Mouse (Mus musculus): Measurements from ENCODE around the gene Hlcs. TPM values are rescaled to one million over a fixed set of nuclear protein-coding genes. Genes with fewer than 3 reads are reported as not detected.

Gene Hlcs
- polyA plus RNA-seq, 3 experiments from 2014 or later, result 4.3 to 9.7 (median 9.1) TPM

DNA sequence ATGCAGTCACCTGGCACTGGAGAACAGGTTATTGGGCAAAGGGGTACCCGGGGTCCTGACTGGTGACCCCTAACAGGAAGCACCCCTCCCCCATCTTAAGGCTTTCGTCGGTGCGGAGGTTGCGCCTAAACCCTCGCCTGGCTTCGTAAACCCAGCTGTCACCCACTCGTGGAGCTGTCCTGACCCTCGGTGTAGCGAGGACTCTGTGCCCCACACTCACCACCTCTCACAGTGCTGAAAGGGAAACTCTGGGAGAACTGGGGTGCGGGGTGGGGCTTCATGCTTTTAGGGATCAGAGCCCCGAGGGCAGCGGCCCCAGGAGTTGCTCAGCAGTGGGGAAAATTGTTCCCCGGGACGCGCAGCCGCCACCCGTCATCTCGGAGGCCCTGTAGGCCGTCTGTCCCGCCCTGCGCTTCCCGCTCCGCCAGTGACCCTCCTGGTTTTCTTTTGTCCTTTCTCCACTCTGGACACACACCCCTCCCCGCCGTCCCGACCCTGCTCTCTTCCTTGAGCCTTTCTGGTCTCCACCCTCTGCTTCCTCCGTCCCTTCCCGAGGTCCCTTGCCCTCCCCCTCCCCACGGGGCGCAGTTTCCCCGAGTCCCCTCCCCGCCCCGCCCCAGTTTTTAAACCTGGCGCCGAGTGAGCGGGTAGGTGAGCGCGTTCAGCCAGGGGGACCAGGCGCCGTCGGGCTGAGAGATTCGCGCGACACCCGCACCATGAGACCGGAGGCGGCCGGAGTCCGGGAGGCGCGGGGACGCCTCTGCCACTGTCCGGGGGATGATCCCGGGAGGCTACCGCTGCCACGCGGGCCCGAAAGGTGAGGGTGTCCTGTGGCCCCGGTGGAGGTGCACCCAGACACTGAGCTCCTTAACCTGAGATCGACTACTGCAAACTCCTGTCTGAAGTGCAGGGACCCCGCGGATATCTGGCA lies 14.7 kb upstream of the Hlcs start, which contains the start of gene Ripply3:
TSS of gene Ripply3 (plus strand) at position 640 of the 931 bp plus-strand sequence.
- ATAC-seq, result peak; percentile 29

DNA sequence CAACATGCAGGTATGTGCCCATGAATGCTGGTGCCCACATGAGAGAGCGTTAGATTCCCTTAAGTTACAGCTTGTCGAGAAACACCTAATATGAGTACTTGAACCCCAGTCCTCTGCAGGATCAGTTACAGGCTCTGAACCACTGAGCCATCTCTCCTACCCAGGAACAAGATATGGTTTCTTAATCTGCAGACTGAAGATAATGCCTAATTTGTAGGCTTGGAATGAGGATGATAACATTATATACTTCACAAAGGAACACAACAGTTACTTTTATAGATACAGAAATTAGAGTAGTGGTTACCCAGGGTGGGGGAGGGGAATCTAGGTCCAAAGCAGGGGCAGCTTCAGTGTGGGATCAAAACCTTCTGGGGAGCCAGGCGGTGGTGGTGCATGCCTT lies 12.6 kb upstream of the Hlcs start:
- no peak for ATAC-seq

DNA sequence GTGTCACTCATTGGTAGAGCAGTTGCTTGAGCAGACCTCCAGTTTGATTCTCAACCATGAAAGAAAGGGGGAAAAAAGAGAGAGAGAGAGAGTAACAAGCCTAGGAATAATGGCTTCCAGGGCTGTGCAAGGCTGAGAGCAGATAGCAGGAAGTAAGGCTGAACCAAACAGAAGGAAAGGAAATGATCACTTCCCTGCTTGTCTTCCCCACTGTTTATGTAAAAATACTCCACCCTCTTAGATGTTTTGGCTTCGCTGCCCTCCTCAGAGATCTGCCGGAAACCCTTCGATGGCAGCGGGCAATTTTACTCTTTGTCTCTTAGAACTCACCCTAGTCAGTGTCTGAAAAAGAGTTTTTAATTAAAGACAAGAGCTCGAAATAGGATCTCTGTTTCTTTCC lies 10.3 kb upstream of the Hlcs start:
- no peak for ATAC-seq

DNA sequence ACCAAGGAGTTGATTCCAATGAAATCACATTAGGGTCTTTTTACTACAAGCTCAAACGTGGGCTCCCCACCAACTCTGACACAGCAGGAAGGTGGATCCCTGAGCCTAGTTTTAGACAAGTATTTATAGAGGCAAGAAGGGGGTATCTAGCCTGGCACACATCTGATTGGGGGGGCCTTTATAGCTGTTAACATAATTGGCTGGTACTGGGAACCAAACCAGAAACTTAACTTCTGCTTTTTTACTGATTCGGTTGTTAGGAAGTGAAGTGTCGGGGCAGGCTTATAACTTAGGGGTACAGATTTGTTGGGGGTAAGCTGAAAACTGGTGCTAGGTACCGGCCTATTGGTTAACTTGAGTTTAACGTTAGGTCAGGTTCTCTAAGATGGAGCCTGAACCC lies 6.9 kb upstream of the Hlcs start:
- ATAC-seq, result no peak

DNA sequence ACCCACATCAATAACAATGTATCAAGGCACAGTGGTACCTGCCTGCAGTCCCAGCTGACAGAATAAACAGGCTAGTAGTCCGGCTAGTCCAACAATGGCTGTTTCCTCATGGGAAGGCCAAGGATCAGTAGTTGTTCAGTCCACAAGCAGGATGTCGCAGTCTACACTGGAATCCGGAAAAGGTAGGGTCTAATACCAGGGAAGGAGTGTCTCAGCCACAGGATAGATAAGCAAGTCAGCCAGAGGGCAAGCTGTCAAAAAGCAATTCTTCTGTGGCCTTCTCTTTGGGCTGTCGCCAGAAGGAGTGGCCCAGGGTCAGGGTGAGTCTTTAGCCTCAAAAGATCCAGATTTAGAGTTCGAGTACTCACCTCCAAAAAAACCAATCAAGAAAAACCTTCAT lies 4.4 kb upstream of the Hlcs start:
- ATAC-seq, result no peak

DNA sequence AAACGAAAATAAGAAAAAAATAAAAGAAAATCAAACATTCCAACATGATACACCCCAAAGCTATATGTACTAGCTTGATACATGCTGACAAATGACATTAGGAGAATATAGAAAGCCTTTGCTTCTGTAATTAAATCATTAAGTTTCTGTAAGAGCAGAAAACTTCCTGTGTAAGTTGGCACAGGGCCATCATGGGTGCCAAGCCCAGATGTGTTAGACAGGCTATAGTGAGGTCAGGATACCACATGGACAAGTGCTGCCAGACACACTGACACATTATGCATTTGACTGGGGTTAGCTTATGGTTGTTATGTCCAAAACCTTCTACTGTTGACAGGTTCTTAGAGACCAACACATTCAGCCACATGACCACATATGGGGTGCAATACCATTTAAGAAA lies 1.8 kb upstream of the Hlcs start:
- ATAC-seq, result no peak

DNA sequence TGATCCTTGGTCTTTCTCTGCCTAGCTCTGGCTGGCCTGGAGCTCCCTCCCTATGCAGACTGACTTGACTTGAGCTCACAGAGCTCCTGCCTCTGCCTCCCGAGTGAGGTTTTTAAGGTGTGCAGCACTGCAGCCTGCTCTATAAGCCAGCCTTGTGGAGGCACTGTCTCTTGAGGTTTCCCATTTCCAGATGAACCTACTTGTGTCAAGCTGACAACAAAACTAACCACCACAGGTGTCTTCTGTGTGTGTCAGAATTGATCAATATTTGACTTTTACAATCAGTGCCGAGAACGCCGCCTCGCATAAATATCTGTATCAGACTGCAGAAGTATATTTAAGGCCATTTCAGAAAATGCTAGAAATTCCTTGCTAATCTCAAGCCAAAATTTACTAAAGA lies 1.3 kb upstream of the Hlcs start:
- no peak for ATAC-seq

DNA sequence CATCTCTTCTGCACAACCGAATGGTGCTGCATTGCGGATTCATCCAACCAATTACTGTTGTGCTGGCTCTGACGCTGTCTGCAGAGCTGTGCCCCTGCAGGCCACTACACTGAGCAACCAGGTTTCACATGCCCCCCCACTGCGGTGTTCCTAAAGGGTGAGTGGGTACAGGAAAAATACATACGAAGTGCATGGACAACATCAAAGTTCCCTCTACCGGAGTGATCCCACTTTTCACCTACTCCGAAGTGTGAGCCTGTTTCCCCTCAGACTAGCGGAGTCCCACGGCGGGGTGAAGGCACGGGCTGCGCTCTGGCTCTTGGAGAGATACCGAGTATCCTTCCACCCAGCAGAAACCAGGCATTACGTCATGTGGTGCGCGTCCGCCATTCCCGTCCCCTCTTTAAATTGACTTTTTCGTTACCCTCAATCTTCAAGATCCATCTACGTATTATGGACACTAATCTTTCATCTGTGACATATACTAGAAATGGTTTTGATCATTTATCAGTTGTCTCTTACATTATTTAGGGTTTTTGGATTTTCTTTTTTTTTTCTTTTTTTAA lies 625 bp downstream of the Hlcs start:
- peak; percentile 81 for ATAC-seq

DNA sequence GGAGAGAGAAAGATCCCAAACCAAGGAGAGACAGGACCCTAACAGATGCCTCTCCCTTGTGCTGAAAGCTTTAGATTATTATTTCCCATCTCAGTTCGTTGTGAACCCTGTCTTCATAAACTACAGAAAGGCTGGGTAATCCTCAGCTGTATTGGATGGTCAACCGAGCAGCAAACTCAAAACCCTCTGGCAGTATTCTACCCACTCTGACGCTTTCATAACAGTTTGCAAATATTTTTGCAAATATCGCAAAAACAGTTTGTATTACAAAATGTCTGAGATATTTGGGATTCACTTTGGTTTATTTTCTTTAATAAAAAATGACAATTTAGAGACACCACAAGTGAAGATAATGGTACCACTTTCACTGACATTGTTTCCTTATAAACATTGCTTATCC lies 1.4 kb downstream of the Hlcs start:
- no peak for ATAC-seq

DNA sequence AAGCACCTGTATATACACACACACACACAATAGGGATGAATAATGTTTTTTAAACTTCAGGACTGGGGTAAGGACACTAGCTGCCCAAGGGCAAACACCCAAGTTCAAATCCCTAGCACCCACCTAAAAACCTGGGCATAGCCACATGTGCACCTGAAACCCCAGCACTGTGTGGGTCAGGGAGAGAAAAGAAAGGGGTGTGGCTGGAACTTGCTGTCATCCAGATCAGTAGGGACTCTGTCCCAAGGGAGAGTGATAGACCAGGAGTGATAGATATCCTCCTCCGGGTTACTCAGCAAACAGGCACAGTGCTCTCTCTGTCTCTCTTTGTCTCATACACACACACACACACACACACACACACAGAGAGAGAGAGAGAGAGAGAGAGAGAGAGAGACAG lies 2.0 kb downstream of the Hlcs start:
- ATAC-seq, result no peak

DNA sequence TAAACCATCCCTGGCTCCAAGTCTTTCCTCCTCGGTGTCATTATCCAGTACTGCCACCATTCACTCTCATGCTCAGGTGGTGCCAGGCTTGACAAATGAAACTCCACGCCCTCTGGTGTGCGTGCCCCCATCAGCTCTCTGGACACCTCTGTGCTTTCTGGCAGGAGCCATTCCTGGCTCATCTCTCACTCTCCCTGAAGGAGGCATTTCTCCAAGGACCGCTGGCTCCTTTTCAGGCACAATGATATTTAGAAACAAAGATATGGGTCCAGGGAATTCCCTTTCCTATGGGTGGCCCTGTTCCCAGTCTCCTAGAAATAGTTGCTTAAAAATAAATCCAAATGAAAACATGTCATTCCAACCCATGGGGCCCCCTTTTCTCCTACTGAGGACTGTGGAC lies 4.3 kb downstream of the Hlcs start:
- ATAC-seq, result no peak

DNA sequence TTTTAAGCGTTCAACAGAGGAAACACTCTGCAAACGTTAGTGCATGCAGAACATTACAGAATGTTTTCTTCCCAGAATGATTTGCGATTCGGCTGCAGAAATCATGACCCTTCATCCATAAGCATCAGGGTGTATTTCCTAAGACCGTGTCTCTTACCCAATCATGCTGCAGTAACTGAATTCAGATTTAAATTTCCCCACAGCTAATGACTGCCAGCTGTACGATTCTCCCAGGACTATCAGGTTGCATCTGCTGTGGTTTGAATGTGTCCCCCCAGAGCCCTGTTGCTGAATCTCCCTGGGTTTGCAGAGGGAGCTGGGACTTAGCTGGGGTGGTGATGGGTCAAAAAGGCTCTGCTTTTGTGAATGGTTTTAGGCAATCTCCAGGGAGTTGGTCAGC lies 5.4 kb downstream of the Hlcs start:
- ATAC-seq, result no peak

DNA sequence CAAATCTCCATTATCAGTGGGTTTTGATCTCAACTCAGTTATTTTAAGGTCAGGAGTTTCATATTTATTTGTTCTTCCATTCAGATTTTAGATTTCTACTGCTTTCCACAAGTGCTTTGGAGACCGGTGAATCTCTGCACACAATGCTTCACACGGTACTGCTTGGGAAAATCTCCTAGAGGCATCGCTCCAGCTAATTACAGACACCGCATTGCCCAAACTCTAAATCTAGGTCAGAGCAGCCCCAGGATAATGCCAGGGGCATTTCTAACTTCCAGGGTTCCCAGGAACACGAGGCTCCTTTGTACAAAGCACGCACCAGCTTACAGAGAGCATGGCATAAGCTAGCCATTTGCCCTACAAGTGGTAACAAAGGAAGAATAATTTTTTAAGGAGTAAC lies 5.8 kb downstream of the Hlcs start:
- ATAC-seq, result no peak

DNA sequence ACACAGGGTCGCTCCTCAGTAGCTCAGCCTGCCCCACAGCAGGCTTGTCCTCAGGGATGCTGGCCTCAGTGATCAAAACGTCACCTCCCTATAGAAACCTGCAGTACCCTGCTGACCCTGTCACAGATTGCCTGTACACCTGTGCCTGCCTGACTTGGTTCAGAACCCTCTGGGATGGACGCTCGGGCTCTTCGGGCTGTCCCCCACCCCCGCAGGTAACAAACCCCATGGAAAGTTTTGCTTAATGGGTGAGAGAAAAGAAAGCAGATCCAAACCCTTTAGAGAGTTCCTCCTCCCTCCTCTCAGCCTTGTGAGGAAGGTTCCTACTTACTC lies 10.2 kb downstream of the Hlcs start:
- ATAC-seq, result no peak

DNA sequence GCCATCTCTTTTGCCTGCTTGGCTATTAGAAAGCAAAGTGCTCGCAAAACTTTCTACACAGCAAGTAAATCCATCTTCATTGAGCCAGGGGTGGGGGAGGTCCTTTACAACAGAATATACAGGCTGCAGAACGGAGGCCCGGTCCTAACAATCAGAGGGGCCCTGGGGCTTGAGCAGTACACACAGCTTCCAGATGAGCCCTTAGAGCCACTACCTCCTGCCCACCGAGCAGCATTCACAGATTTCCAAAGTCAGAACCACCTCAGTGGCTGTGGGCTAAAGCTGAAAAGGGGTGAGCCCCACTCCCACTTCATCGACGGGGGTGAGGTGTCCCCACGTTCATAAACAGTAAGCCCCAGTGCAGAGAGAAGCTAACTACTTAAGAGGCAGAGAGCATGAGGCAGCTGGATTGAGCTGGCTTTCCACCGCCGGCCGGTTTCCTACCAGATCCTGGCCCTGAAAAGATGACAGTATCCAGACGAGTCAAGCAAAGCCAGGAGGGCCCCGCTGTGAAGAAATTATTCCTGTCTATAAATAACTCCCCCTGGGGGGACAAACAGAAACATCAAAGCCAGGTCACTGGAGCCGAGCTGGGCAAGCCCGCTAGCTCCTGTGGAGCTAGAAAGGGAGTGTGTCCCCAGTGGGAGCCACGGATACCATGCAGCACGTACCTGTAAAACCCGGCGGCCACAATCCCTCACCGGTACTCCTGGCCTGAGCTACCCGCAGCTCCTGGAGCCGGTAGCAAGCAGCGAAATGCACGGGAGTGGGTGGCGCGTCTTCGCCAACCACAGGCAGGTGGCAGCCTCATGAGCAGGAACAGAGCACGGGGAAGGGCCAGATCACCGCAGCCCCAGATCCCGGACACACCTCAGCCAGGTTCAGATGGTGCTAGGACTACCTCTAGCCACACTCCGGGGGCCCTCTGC lies 10.8 kb downstream of the Hlcs start:
- ATAC-seq, result peak; percentile 86

DNA sequence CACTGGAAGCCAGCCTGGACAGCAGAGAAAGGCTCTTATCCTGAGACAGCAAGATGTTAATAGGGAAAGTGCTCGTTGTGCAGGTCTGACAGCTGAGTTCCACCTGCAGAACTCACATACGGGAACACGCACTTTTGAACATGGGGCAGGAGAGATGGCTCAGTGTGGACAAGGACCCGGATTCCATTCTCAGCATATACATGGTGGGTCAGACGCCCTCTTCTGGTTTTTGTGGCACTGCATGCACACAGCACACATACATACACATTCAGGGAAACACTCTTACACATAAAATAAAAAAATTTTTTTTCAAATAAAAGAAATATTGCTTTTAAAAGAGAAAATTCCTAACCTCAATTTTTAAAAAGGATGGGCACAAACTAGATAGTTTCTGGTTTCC lies 11.7 kb downstream of the Hlcs start:
- no peak for ATAC-seq

DNA sequence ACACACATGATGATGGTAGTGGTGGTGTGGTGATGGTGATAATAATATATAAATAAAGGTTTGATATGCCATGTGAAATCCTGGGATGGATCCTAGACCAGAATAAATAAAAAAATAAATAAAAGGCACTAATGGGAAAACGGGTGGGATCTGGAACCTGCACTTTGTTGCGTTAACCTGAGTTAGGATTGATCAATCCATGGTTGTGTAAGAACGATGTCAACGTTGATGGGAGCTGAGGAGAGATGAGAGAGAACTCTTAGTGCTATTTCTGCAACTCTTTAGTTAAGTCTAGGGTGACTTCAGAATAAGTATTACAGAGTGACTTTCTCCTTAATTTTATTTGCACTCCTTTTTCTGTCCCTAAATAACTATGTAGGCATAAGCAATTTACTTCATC lies 12.2 kb downstream of the Hlcs start:
- no peak for ATAC-seq

DNA sequence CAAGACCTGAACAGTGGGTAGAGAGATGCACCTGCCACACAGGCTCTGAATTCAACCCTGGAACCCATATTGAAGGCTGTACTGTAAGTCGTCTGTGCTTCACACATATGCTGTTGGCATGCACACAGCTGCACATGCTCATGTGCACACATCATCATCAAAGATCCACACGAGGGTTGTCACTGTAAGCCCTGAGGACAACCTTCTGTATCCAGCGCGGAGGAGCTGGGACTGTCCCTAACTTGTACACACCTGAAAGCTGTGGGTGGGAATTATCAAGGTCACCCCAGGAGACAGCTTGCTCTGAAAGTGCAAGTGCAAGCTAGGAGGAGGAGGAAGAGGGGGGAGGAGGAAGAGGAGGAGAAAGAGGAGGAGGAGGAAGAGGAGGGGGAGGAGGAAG lies 14.2 kb downstream of the Hlcs start:
- peak; percentile 36 for ATAC-seq

DNA sequence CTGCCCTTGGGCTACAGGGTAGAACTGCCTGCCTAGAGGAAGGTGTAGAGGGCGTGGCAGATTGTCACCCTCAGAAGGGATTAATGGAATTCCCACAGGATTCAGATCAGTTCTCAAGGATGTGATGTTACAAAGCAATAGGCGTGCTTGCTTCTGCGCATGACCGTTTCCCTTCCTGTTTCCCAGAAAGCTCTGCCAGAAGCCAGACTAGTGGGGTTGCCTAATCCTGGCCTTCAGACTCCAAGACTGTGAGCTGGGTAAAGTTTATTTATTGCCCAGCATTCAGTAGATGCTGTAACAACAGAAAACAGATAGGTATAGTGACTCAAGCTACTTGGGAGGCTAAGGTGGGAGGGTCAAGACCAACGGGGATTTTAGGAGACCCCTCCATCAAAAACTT lies 15.3 kb downstream of the Hlcs start:
- no peak for ATAC-seq

DNA sequence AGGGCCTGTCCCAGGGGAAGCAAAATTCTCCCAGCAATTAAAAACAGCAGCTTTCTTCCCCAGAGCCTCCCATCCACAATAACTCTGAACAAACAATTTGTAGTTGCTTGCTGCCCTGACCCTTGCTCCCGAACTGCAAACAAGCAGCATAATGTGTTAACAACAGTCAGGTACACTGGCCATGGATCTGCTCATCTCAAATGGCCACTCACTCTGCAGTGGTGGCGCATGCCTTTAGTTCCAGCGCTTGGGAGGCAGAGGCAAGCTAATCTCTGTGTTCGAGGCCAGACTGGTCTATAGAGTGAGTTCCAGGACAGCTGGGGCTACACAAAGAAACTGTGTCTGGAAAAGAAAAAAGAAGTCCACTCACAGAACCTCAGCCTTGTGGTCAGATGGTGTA lies 22.2 kb downstream of the Hlcs start:
- no peak for ATAC-seq

DNA sequence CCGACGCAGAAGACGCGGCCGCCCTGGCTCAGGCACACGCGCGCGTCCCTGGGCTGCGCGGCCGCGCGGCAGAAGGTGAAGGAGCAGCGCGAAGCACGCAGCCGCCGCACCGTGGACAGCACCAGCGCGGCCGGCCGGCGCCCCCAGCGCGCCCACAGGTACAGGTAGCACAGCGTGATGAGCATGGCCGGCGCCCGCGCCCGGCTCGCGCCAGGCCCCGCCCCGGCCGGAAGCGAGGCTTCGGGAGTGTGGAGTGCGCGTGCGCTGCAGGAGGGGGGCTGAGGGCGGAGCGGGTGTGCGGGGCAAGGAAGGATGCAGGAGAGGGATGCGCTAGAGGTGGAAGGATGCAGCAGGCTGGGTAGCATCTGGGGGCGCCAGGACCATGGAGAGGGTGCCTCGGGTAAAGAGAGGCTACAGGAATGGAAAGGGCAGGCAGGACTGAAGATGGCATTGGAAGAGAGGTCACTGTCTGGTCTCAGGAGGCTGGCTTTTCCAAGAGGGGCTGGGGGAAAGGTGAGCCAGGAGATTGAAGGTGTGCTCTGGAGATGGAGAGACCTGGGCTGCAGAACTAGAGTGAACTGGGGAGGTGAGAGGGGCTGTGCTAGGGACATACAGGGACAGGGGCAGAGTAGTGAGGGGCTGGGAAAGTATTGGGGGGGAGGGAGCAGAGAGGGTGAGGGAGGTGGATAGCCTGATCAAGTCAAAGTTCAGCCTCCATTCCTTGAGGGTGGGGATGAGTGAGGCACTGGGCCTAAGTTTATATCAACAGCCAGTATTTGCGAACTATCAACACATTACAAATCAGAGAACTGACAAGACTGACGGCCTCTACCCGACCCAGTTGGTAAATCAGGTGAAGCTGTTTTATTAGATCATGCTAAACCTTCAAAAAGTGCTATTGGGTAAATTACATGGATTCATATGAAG lies 23.0 kb downstream of the Hlcs start:
- ATAC-seq, result peak; percentile 96

Measured in inflammation-experienced regulatory T-cells, adult 6 months (primary cell).